In the genomic region with DNA sequence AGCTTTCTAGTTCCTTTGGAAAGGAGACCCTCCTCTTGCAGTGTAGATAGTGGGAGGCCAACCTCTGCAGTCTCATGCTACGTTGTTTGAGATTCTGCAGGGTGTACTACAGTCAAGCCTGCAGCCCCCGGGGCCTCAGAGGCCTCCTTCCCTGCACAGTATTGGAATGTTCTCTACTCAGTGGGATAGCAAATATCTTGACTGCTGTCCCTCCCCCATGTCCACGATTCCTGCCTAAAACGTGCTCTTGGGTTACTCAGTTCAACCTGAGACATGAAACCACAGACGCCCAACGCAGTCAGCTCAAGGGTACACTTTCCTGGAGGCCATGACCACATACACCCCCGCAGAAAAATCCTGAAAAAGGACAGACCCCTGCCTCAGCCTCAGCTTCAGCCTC, we compare ENCODE assay signal across 10 mouse cellular contexts. TPM values are rescaled to one million over a fixed set of nuclear protein-coding genes. Genes with fewer than 3 reads are reported as not detected.
A peak's percentile ranks its signal among the peaks of the same experiment; 100 is the strongest.
DNase-seq lines count a peak whose midpoint lies in the region; ATAC-seq lines count a peak whose summit lies in the region.
"Had no signal": no experiment of that assay in that cellular context is flagged by ENCODE, and none has a peak within 500 bp of the region (broad histone marks: within the 10 kb centered on the region; RNA-seq: fewer than 3 reads in every experiment).

No protein-coding gene starts in this region.

- H3K4me2 ChIP-seq in heart, embryonic 15.5 days = no peak overlapping the region
- peak overlapping the region; percentile 19; the same call in 1 of the 2 replicates for H3K4me2 ChIP-seq in lung, embryonic 16.5 days (ENCODE audit: low read depth, low read length)
- H3K4me2 ChIP-seq in limb, embryonic 13.5 days (replicated peaks) = peak overlapping the region; percentile 65
- H3K4me2 ChIP-seq in stomach, embryonic 16.5 days (ENCODE audit: low read depth, low read length) = no peak overlapping the region

- intact Hi-C loops in heart, postnatal 25 days (cut with DNase I) = no loop called here

- H3K36me3 ChIP-seq in heart, embryonic 15.5 days = no peaks in the 10 kb centered on the region
- no peaks in the 10 kb centered on the region for H3K36me3 ChIP-seq in lung, embryonic 16.5 days (ENCODE audit: control insufficient read depth, insufficient read depth, low read length)
- no peaks in the 10 kb centered on the region for H3K36me3 ChIP-seq in limb, embryonic 13.5 days
- no peaks in the 10 kb centered on the region for H3K36me3 ChIP-seq in stomach, embryonic 16.5 days (ENCODE audit: control insufficient read depth, insufficient read depth, low read length)

- peak overlapping the region; percentile 91 for H3K27ac ChIP-seq in heart, embryonic 15.5 days
- peak overlapping the region; percentile 98 for H3K27ac ChIP-seq in lung, embryonic 16.5 days (ENCODE audit: low read length)
- H3K27ac ChIP-seq in limb, embryonic 13.5 days = peak overlapping the region; percentile 98
- H3K27ac ChIP-seq in stomach, embryonic 16.5 days (ENCODE audit: low read length) = peak overlapping the region; percentile 96

- no peak overlapping the region for H3K4me3 ChIP-seq in heart, embryonic 15.5 days
- no peak overlapping the region for H3K4me3 ChIP-seq in lung, embryonic 16.5 days (ENCODE audit: low read length)
- H3K4me3 ChIP-seq in limb, embryonic 13.5 days = no peak overlapping the region
- no peak overlapping the region for H3K4me3 ChIP-seq in stomach, embryonic 16.5 days (replicated peaks; ENCODE audit: low read length)

- no peaks in the 10 kb centered on the region for H3K27me3 ChIP-seq in heart, embryonic 15.5 days
- no peaks in the 10 kb centered on the region for H3K27me3 ChIP-seq in lung, embryonic 16.5 days (ENCODE audit: control insufficient read depth, insufficient read depth, low read depth, low read length)
- H3K27me3 ChIP-seq in limb, embryonic 13.5 days = no peaks in the 10 kb centered on the region
- H3K27me3 ChIP-seq in stomach, embryonic 16.5 days (ENCODE audit: control insufficient read depth, insufficient read depth, low read length) = no peaks in the 10 kb centered on the region

- 27% methylated on average over 7 of the region's 7 CpGs for WGBS in heart, embryonic 15.5 days
- WGBS in lung, embryonic 16.5 days = 25% methylated on average over 7 of the region's 7 CpGs
- 23% methylated on average over 7 of the region's 7 CpGs for WGBS in limb, embryonic 13.5 days
- 13% methylated on average over 7 of the region's 7 CpGs for WGBS in stomach, embryonic 16.5 days

- H3K9ac ChIP-seq in heart, embryonic 15.5 days = no peak overlapping the region
- peak overlapping the region; percentile 60 for H3K9ac ChIP-seq in lung, embryonic 16.5 days (ENCODE audit: low read length)
- H3K9ac ChIP-seq in limb, embryonic 13.5 days = peak overlapping the region; percentile 36
- H3K9ac ChIP-seq in stomach, embryonic 16.5 days (ENCODE audit: low read length) = peak overlapping the region; percentile 83

- peaks cover 90% of the 10 kb centered on the region for H3K4me1 ChIP-seq in heart, embryonic 15.5 days (replicated peaks)
- H3K4me1 ChIP-seq in lung, embryonic 16.5 days (replicated peaks; ENCODE audit: control insufficient read depth, insufficient read depth, low read length) = peaks cover 75% of the 10 kb centered on the region
- H3K4me1 ChIP-seq in limb, embryonic 13.5 days = peaks cover 85% of the 10 kb centered on the region
- H3K4me1 ChIP-seq in stomach, embryonic 16.5 days (ENCODE audit: control insufficient read depth, insufficient read depth, low read length) = peaks cover 73% of the 10 kb centered on the region

- DNase-seq in heart, postnatal 25 days (ENCODE audit: low spot score) = no peak
- DNase-seq in lung, postnatal 10 days = no peak
- no peak for DNase-seq in cerebellum, adult 9-11 months
- no peak for DNase-seq in layer of hippocampus, adult 11-12 months (ENCODE audit: low spot score)
- DNase-seq: thymus, adult 2 months had no signal

- ATAC-seq in heart, embryonic 15.5 days (replicated peaks; ENCODE audit: insufficient number of reproducible peaks, insufficient read depth, low FRiP score, low read depth) = no peak
- ATAC-seq in lung, embryonic 16.5 days (ENCODE audit: low read depth) = peak; percentile 29
- ATAC-seq in limb, embryonic 13.5 days (ENCODE audit: low FRiP score, low read depth) = no peak
- ATAC-seq in stomach, embryonic 16.5 days (ENCODE audit: insufficient read depth, low FRiP score) = no peak
- ATAC-seq: forebrain, embryonic 14.5 days had no signal

- no peaks in the 10 kb centered on the region for H3K9me3 ChIP-seq in heart, embryonic 15.5 days (replicated peaks)
- no peaks in the 10 kb centered on the region for H3K9me3 ChIP-seq in lung, embryonic 16.5 days (ENCODE audit: control insufficient read depth, low read length)
- no peaks in the 10 kb centered on the region for H3K9me3 ChIP-seq in limb, embryonic 13.5 days
- no peaks in the 10 kb centered on the region for H3K9me3 ChIP-seq in stomach, embryonic 16.5 days (replicated peaks; ENCODE audit: control insufficient read depth, low read length)

RNA-seq across cellular contexts. Expression of gene Mrpl23, which starts 39.9 kb away (rescaled TPM):
- polyA plus RNA-seq in heart, embryonic 15.5 days (2015; fragmentation: Nextera tagmentation; extraction: Ambion mirVana) = 17.0 and 18.7 TPM in 2 replicates
- total RNA-seq in heart, postnatal 25 days (2021) = 10 to 100 TPM; 16.1 to 39.0 TPM
- 17.2 and 22.4 TPM in 2 replicates for polyA plus RNA-seq in lung, embryonic 16.5 days (2015; fragmentation: Nextera tagmentation; extraction: Ambion mirVana)
- polyA plus RNA-seq in limb, embryonic 13.5 days (2015; fragmentation: Nextera tagmentation; extraction: Ambion mirVana) = 27.3 and 35.1 TPM in 2 replicates
- 16.2 and 30.7 TPM in 2 replicates for polyA plus RNA-seq in stomach, embryonic 16.5 days (2015; fragmentation: Nextera tagmentation; extraction: Ambion mirVana)

Comparison
In these comparisons a context has a peak if more than half of its experiments do, and no peak if none do; other contexts are left out.
1. H3K4me2 ChIP-seq: peak in lung, embryonic 16.5 days (single experiment) and limb, embryonic 13.5 days (single experiment); none in heart, embryonic 15.5 days (single experiment) and stomach, embryonic 16.5 days (single experiment).
2. Peak in every context shown above with its lines, with median percentiles within 50 percentile points of each other: H3K27ac ChIP-seq.